Mouse (Mus musculus) ovary, postnatal 36 days (tissue): ENCODE data around the gene Slit1.

Experiments
- DNase-seq: peaks from one replicate; pipeline ENCODE4 v3.0.0; 2022; ENCODE audit warnings: low spot score, mixed read lengths

Gene Slit1

DNA sequence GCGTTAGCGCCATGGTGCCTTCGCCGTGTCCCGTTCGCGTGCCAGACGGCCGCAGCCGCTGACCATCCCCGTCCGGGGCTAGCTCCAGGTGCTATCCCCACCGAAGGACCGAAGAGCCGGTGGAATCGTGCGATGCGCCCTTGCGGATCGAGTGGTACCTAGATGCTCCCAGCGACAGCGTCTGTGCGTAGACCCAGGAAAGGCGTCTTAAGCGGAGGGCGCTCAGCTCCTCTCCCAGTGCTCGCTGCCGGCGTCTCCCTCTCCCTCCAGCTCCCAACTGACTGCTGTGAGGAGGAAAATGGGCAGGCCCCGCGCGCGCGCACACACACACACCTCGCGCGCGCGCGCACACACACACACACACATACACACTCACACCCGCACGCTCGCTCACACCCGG lies at the start of gene Slit1:
Slit1 (minus strand) TSS at position 270 of the 400 bp plus-strand sequence.
- DNase-seq = no peak

DNA sequence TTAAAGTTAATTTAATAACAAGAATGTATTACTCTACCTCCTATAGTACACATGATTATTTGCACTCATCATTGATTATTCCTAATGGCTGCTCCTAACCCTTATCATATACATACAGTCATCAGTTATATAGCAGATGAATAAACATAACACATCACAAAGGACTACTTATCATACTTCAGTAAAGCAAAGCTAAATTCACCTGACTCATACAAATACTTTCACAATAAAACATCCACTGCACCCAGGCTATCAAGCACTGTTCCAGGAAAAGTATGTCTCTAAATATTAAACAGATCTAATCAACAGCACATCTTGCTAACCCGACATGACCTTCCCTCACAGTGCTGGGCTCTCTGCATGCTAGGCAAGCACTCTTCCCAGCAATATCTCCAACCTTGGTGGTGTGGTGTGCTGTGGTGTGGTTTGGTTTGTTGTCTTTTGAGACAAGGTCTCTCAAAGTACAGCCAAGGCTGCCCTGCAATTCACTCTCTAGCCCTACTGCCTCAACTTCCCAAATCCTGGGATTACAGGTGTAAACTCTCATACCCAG lies 49.5 kb upstream of the Slit1 start:
- DNase-seq = no peak

- no peak for DNase-seq
Measured at GRCm38 (mm10) chr19:41791384-41791783, 47.9 kb upstream of the Slit1 start.

DNA sequence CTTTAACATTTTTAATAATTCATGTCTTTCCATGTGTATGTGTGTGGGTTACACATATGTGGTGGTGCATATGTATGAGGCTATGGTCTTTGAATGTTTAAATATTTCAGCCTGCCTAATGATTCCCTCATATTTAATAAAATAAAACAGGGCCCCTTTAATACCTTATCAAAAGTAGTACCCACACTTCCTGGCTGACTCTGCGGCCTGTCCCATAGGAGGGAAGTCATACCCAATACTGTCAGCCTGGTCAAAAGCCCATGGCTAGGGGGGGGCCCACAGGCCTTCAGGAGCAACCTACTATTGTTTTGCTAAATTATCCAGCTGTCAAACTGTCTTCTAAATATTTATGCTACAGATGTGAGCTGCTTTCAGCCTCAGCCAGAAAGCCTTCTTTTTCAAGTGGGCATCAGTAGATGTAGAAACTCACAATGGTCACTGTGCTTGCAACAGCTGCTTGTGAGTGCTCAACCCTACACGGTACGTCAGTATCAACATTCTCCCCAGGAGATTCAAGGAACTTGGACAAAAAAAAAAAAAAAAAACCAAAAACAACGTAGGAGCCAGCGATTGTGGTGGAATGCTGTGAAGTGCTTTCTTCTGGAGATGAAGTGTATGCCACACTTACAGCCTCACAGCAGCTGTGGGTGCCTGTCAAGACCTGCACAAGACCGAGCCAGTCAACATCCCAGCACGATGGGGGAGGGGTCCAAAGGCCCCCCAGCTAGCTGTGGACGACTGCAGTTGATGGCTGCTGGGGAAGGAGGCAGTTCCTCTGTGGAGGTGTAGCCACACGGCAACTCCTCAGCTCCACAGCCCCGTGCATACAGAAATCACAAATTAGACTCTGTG lies 45.9 kb upstream of the Slit1 start:
- DNase-seq = no peak

GRCm38 (mm10) chr19:41786896-41787295 lies 43.4 kb upstream of the Slit1 start:
- DNase-seq = no peak

GRCm38 (mm10) chr19:41777514-41777913 lies 34.0 kb upstream of the Slit1 start:
- DNase-seq = no peak

GRCm38 (mm10) chr19:41768711-41769110 lies 25.2 kb upstream of the Slit1 start:
- no peak for DNase-seq

DNA sequence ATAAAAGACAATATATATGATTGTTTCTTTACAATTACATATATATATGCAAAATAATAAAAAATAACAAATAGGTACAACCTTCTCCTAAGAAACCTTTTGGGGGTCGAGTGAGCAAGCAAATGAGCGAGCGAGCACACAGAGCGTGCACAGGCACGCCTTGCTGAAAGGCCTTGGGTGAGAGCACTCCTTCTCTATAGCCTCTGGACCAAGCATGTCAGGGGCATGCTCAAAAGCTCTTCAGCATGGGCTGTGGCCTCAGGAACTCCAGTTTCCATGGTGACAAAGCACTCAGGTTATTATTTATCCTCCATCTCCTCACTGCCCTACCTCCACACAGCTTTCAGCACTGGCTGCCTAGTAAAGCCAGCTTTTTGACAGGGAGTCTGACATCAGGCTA lies 23.2 kb upstream of the Slit1 start:
- no peak for DNase-seq

DNA sequence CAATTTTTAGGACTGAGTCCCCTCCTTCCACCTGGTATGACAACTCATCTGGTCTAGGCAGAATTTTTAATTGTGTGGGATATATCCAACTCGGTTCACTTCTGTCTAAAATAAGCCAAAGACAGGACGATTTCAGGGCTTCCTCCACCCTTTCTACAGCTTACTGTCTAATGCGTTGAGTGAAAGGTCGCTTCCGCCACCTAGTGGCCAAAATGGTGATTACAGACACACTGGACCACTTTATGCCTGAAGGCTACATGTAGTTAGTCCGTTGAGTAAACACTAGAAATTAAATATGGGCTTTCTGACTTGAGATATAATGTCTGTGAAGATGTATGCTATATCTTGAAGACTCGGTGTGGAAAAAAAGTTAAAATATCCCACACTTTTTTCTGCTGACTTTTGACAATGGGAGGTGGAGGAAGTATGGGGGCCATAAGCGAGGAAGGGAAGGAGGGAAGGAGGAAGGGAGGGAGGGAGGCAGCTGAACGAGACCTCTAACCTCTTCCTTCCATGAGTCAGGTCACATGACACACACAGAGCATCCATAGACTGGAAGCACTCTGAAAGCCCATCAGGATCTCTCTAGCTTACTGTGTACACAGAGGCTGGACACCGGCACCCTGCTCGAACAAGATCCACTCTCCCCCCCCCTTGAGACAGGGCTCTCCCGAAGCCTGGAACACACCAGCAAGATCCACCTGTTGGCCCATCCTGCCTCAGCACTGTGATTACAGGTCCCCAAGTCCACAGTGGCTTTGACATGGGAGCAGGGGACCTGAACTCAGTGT lies 20.6 kb upstream of the Slit1 start:
- DNase-seq = peak; percentile 81

GRCm38 (mm10) chr19:41761529-41761928 lies 18.1 kb upstream of the Slit1 start:
- DNase-seq = no peak

- no peak for DNase-seq
Measured at GRCm38 (mm10) chr19:41759765-41760164, 16.3 kb upstream of the Slit1 start.

- DNase-seq = no peak
Measured at GRCm38 (mm10) chr19:41759270-41759669, 15.8 kb upstream of the Slit1 start.

DNA sequence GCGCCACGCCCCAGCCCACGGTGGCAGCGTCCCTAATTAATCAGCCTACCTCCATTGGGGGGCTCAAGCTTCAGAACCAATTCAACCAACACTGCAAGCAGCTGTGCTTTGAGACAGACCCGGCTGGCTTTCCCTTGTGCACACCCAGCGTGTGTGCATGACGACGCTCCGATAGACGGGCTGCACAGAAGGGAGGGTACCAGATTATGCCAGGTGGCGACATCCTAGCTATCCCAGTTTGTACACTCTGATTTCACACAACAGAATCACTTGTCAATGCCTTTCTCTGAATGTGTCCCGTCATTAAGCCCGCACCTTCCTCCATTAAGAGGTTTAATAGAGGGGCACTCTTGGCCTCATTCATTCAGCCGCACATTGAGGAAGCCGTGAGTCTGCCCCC lies 11.3 kb upstream of the Slit1 start:
- no peak for DNase-seq

DNA sequence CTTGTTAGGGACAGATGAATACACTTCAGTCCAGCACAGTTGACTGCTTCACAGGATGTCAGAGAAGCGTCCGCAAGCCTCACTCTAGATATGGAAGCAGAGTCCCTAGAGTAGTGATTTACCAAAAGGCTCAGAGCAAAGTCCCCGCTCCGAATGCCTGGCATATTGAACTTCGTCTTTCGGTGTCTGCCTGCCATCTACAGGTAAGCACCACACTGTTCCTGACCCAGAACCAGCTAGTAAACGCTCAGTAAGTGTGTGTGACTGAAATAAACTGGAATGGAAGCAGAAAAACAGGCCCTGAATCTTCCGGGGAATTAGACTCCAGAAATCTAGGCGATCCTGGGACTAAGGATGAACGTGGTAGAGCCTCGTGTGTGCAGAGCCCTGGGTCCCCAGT lies 8.4 kb upstream of the Slit1 start:
- no peak for DNase-seq

DNA sequence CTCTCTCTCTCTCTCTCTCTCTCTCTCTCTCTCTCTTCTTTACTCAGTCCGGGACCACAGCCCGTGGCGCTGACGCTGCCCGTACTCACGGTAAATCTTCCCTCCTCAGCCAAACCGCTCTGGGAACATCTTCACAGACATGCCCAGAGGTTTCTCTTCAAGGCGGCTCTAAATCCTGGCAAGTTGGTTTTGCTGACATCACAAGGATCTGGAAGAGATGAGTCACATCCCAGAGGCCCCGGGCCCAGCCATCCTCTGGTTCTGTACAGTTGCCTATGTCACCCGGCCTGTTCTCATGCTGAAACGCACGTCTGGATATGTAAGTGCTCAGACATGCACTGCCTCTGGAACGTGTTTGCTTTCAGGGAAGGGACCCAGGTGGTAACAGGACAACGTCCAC lies 4.0 kb upstream of the Slit1 start:
- no peak for DNase-seq

- peak; percentile 37 for DNase-seq
Measured at GRCm38 (mm10) chr19:41745941-41746557, 2.6 kb upstream of the Slit1 start.

DNA sequence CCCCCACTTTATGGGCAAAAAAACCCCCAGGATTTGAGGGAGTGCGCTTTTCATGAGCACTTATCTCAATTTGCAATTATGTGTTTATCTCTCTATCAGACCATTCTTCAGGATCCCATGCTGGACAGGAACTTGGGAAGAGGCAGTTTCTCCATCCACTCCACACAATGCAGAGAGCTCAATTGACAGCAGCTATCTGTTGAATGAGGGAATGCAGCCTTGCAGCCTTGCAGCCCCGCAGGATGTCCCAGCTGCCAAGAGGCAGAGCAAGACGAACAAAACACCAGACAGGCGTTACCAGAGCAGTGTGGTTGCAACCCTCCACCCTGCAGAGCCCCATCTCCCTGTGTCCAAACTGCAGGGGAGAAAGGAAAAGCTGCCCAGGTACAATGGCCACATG lies 4.6 kb downstream of the Slit1 start:
- no peak for DNase-seq

DNA sequence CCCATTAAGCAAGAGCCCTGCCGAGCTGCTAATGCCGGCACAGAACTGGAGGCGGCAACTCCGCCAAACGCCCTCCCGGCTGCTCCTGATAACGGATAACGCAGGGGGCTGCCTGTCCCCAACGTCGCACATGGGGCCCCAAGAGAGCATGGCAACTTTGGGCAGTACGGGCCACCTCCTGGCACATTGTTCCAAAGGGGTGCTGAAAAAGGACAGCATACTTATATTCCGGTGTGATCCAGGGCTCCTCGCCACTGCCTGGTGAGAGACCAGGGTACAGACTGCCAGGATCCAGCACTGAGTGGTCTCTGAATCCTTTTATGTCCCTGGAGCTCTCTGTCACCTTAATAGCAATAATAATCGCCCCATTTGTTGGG lies 5.0 kb downstream of the Slit1 start:
- DNase-seq = no peak

GRCm38 (mm10) chr19:41737657-41738428 lies 5.6 kb downstream of the Slit1 start:
- no peak for DNase-seq

DNA sequence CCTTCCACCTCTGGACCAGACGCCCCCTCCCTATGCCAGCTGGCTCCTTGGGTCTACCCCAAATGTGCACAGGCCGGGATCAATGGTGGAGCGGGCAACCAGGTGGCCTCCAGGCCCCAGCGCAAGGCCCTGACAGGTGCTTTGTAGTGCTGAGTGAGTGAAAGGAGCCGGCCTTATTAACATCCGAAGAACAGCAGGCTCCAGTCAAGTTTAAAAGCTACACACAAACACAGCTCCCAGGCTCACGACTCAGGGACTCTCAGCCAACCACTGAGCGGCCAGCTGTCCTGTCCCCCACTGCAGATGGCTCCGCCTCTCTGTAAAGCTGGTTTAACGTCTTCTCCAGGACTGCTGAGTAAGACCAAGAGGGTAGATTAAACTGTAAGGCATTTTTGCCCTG lies 8.8 kb downstream of the Slit1 start:
- no peak for DNase-seq

DNA sequence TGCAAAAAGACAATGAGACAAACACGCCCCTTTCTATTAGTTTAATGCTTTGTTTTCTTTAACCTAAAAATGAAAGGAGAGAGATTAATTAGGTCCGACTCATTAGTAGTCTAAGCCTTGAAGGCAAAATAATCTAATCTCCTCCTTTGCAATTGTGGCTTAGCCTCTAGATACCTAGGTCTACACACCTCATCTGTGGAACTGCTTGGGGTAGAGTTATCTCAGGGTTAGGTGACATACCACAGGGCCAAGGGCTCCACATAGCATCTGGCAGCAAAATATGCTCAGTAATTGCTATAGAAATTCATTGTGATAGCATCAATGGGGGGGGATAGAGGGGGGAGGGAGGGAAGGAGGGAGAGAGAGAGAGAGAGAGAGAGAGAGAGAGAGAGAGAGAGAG lies 18.0 kb downstream of the Slit1 start:
- DNase-seq = no peak
